Comparison of ENCODE assay signal across 25 mouse cellular contexts in genomic region chr17:70511401-70511800, GRCm38 (mm10).
"Had no signal": no experiment of that assay in that cellular context is flagged by ENCODE, and none has a peak within 500 bp of the region (broad histone marks: within the 10 kb centered on the region; RNA-seq: fewer than 3 reads in every experiment).

No protein-coding gene starts in this region.

- H3K4me3 ChIP-seq: gastrocnemius, adult 2 months; heart, adult 2 months; heart, embryonic 13.5 days; heart, embryonic 15.5 days; hindbrain, embryonic 13.5 days; hindbrain, embryonic 15.5 days; kidney, embryonic 15.5 days; limb, embryonic 10.5 days; limb, embryonic 12.5 days; liver, embryonic 13.5 days had no signal

- ATAC-seq: hindbrain, postnatal 0 days; intestine, embryonic 16.5 days had no signal

- DNase-seq: gastrocnemius, adult 2 months; gastrocnemius, postnatal 10 days; gastrocnemius, postnatal 25 days; heart, adult 2 months; heart, postnatal 14 days; heart, postnatal 36 days; kidney, adult 11 months; kidney, adult 2 months; kidney, adult 9 months; kidney, postnatal 14 days; kidney, postnatal 36 days; layer of hippocampus, adult 9-11 months; layer of hippocampus, postnatal 36 days; liver; liver, embryonic 13.5 days had no signal

- H3K27ac ChIP-seq: gastrocnemius, adult 2 months; heart, adult 2 months; heart, embryonic 13.5 days; heart, embryonic 15.5 days; hindbrain, embryonic 13.5 days; hindbrain, embryonic 15.5 days; hindbrain, postnatal 0 days; kidney, embryonic 15.5 days; kidney, postnatal 0 days; limb, embryonic 10.5 days; limb, embryonic 12.5 days; liver, embryonic 13.5 days had no signal
